Mouse (Mus musculus): ENCODE results near the gene Sfmbt1.
A peak's percentile ranks its signal among the peaks of the same experiment; 100 is the strongest.

DNA sequence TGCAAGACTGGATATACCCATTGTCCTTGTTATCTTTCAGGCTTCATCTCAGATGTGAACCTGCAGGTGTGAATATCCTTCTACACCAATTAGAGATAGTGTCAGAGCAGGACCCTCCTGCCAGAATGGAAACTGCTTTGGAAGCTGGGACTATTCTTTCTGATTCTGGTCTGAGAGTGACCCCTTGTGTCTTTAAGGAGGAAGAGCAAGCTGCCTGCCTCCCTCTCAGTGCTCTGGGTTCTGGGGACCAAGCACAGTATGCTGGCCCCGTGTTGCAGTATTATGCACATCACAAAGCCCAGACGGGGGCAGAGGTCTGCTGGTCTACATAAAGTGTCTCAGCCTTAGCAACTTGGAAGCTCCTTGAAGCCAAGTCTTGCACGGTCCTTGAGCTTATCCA lies 150.7 kb downstream of the Sfmbt1 start:
- TF ChIP-seq EP300 (IDR thresholded peaks at IDR 0.05; ENCODE audit: low read depth): no peak
- TF ChIP-seq CTCF (IDR thresholded peaks at IDR 0.05; ENCODE audit: low read depth): peak; percentile 61

All from liver, embryonic 14.5 days (tissue).